Mouse (Mus musculus) monocyte, adult 59 days (primary cell): ENCODE measurements around the gene Tlr2. TPM values are rescaled to one million over a fixed set of nuclear protein-coding genes. Genes with fewer than 3 reads are reported as not detected.

Source experiments
- total RNA-seq, 2 experiments: library from RNA; stranded (reverse); gene quantifications; one replicate each; pipeline ENCODE4 v1.2.4; 2023

The Tlr2 gene
- 100 to 1,000 TPM; 174 to 206 TPM for total RNA-seq

GRCm38 (mm10) chr3:83841095-83841850 lies at the start of gene Tlr2:
Gene Tlr2 (minus strand): TSS chr3:83841767.

Other genes starting within 250 kb of the Tlr2 start
- gene Sfrp2, start 75.4 kb downstream of the Tlr2 start, total RNA-seq, result not detected
- 100 to 1,000 TPM; 141 to 149 TPM for gene Tmem131l, start 198.4 kb upstream of the Tlr2 start, total RNA-seq